Mouse (Mus musculus) olfactory bulb, adult 2 months (tissue): ENCODE data around the gene Arf6. TPM values are rescaled to one million over a fixed set of nuclear protein-coding genes. Genes with fewer than 3 reads are reported as not detected.

Source experiments
- H3K27ac ChIP-seq: fragments of 200-500 bp; 2 replicates; pipeline ENCODE4 v1.5.1; 2012; ENCODE audit warnings: low read depth, low read length; ENCODE audit not compliant: insufficient read depth
- H3K4me1 ChIP-seq: fragments of 200-500 bp; 2 replicates; pipeline ENCODE4 v1.6.1; 2012; ENCODE audit warnings: low read length; ENCODE audit not compliant: control insufficient read depth, insufficient read depth
- H3K4me3 ChIP-seq: fragments of 200-500 bp; 2 replicates; pipeline ENCODE4 v1.5.1; 2012; ENCODE audit warnings: mild to moderate bottlenecking, low read depth, low read length, moderate library complexity; ENCODE audit not compliant: insufficient read depth
- CTCF ChIP-seq: fragments of 200-500 bp; IDR thresholded peaks from 2 replicates; pipeline ENCODE4 v1.5.1; 2012; ENCODE audit warnings: low read depth, mild to moderate bottlenecking, low read length, moderate library complexity; ENCODE audit not compliant: insufficient read depth
- POLR2A ChIP-seq: fragments of 200-500 bp; IDR thresholded peaks from 2 replicates; pipeline ENCODE4 v1.6.1; 2012; ENCODE audit warnings: mild to moderate bottlenecking, low read depth, low read length, moderate library complexity; ENCODE audit not compliant: insufficient read depth
- WGBS: fragments of 180-500 bp; shearing (Covaris S2); methylation state at CpG from one replicate; pipeline ENCODE4 v1.1.7; 2018; 5-methylcytosine and 5-hydroxymethylcytosine counted together
- polyA plus RNA-seq: library from polyadenylated mRNA; stranded (reverse); fragments of >200 nt; gene quantifications from 2 replicates; pipeline ENCODE4 v1.2.4, GENCODE M21; 2012; ENCODE audit warnings: low replicate concordance; ENCODE audit not compliant: missing spikeins, insufficient read depth, insufficient read length

Arf6 gene
- polyA plus RNA-seq, result 607 TPM in 1 of 2 replicates, not detected in the other

DNA sequence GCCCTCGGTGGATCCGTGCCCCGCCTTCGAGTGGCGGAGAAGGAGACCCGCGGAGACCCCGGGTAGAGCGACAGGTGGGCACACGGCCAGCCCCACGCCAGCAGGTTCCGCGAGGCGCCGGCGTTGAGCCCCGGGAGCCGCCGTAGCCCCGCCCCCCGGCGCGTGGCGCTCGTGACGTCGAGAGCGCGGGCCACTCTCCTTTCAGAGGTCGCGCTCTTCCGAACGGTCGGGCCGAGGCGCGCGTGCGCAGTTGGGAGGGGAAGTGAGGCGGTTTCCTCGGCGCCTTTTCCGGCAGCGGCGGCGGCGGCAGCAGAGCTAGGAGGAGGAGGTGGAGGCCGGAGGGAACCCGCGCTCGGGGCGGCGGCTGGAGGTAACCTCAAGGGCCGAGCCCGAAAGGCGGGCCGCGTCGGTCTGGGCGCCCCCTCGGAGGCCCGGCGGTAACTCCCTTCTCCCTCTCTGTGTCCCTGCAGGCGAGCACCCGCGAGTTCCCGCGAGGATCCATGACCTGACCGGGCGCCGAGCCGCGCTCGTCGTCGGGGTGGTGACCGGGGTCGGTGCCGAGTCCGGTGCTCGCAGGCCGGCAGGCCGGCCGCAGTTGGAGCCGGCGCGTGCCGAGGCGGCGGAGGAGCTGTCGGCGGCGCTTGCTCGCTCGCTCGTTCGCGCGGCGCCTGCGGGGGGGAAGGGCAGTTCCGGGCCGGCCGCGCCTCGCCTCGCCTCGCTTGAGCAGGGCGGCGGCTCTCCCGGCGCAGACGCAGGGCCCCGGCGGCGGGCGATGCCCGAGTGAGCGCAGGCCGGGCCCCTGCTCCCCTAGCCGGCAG lies at the start of gene Arf6, which contains the start of gene Gm9887:
Gene Arf6 (plus strand): TSS at position 297 of the 818 bp plus-strand sequence.
Gene Gm9887 (minus strand): TSS at position 605 of the 818 bp plus-strand sequence.
- TF ChIP-seq CTCF (no peak), POLR2A (peak; percentile 62)
- H3K27ac ChIP-seq, result peak within 1 kb of the TSS; percentile 62
- H3K4me3 ChIP-seq, result peak within 1 kb of the TSS; percentile 67

GRCm38 (mm10) chr12:69331187-69331586 lies 40.8 kb upstream of the Arf6 start:
- no peak for TF ChIP-seq CTCF
- TF ChIP-seq POLR2A, result no peak
- no peak overlapping the region for H3K27ac ChIP-seq
- WGBS, result 90% methylated on average over 3 of the region's 3 CpGs

More for the DNA sequence above, at the start of gene Arf6, which contains the start of gene Gm9887:
- peaks cover 13% of the 10 kb centered on the region for H3K4me1 ChIP-seq
- under 1% methylated on average over 121 of the region's 121 CpGs for WGBS

GRCm38 (mm10) chr12:69332147-69332546 lies 39.8 kb upstream of the Arf6 start:
- no peak for TF ChIP-seq POLR2A
- no peaks in the 10 kb centered on the region for H3K4me1 ChIP-seq
- no peak overlapping the region for H3K27ac ChIP-seq
- no peak overlapping the region for H3K4me3 ChIP-seq
- 91% methylated on average over 1 of the region's 1 CpGs for WGBS

More at GRCm38 (mm10) chr12:69331187-69331586, 40.8 kb upstream of the Arf6 start:
- no peaks in the 10 kb centered on the region for H3K4me1 ChIP-seq
- H3K4me3 ChIP-seq, result no peak overlapping the region

GRCm38 (mm10) chr12:69333547-69333946 lies 38.4 kb upstream of the Arf6 start:
- Histone ChIP-seq H3K4me1 (no peaks in the 10 kb centered on the region), H3K27ac (no peak overlapping the region), H3K4me3 (no peak overlapping the region)
- 83% methylated on average over 2 of the region's 2 CpGs for WGBS
- TF ChIP-seq CTCF (no peak), POLR2A (no peak)

DNA sequence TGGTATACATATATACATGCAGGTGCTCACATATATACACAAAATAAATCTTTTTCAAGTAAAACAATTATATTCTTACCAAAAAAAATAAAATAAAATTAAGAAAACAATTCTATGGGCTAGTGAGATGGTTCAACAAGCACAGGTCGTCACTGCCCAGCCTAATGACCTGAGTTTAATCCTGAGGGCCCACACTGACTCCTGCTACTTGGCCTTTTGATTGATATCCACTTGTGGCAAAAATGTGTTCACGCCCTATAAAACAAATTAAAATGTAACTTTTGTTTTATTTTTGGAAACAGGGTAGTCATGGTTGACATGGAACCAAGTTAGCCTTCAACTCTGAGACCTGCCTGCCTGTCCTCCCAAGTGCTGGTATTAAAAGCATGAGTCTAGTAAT lies 22.0 kb upstream of the Arf6 start:
- Histone ChIP-seq H3K27ac (no peak overlapping the region), H3K4me3 (no peak overlapping the region), H3K4me1 (no peaks in the 10 kb centered on the region)
- 82% methylated on average over 2 of the region's 2 CpGs for WGBS
- TF ChIP-seq CTCF (no peak), POLR2A (no peak)

DNA sequence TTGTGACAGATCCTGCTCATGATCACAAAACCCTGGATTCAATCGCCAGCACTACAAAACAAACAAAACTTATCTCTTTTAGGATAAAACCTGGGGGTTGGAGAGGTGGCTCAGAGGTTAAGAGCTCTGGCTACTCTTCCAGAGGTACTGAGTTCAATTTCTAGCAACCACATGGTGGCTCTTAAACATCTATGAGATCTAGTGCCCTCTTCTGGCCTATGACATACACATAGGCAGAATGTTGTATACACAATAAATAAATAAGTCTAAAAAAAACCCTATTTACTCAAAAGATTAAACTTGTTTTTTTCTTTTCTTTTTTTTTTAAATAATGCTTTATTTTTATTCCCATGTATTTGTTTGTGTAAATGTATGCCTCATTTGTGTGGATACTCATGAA lies 20.3 kb upstream of the Arf6 start:
- Histone ChIP-seq H3K27ac (no peak overlapping the region), H3K4me3 (no peak overlapping the region), H3K4me1 (no peaks in the 10 kb centered on the region)
- 86% methylated on average over 1 of the region's 1 CpGs for WGBS
- TF ChIP-seq CTCF, result no peak
- no peak for TF ChIP-seq POLR2A

DNA sequence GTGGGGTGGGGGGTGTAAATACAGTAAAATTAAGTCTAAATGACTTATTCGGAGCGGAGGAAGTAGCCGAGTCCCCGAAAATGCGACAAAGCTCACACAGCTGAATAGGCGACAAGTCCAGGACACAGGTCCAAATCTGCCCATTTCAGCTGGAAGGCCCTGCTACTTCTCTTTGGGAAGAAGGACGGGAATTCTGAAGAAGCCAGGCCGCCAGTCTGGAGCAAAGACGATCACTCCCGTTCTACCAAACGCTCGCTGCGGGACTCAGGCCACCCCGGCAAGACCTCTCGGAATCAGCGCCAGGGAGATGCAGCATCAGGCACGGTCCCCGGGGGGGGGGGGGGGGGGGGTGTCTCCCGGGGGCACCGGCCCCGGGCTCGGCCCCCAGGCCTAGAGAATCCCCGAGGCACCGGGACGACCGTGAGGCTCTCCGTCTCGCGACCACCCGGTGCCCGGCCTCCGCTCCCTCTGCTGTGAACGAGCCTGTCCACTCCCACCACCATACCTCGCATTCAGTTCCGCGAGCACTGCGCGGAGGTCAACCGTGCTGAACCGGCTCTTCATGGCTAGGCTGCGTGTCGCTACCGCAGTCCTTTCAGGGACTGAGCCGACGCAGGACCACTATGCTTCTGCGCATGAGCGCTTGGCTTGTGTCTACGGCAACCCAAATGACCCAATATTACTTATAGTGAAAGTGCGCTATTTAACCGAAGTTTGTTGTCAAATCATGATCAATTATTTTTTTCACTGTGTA lies 15.2 kb upstream of the Arf6 start, which contains the start of gene Nemf:
Gene Nemf (minus strand): TSS at position 620 of the 754 bp plus-strand sequence.
- WGBS, result under 1% methylated on average over 46 of the region's 50 CpGs
- TF ChIP-seq POLR2A (peak; percentile 64; the same call in 1 of the 2 replicates), CTCF (no peak)
- Histone ChIP-seq H3K4me3 (peak within 1 kb of the TSS; percentile 82), H3K4me1 (no peaks in the 10 kb centered on the region), H3K27ac (no peak within 1 kb of the TSS)

DNA sequence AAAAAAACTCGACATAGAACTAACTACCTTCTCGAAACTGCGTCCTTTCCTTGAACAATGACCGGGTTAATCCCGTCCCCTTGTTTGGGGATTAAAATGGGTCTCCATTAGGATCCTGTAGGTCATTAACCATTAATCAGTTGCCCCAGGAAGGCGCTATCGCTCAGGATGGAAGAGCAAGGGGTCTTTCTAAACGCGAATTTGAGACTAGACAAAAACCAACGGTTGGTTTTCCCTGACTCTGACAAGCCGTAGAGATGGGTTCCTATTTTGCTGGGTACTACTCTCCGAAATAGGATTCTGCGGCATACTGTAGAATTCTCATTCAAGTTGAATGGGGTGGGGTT lies 14.7 kb upstream of the Arf6 start:
- H3K27ac ChIP-seq, result no peak overlapping the region
- WGBS, result 4% methylated on average over 13 of the region's 13 CpGs
- H3K4me3 ChIP-seq, result peak overlapping the region; percentile 34
- TF ChIP-seq CTCF, result no peak
- TF ChIP-seq POLR2A, result no peak
- H3K4me1 ChIP-seq, result no peaks in the 10 kb centered on the region

DNA sequence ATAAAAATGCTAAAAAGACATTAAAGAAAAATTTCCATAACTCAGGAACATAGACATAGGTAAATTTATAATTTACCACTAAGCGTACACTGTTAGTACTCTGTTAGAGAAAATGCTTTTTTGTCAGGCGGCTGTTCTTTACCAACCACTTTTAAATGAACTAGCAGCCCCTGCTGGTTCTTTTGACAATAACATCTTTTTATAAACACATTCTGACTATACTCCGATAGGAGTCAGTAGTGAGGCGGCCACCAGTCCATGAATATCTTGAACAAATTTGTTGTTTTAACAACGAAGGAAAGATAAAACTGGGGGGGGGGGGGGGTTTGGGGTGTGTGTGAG lies 11.3 kb upstream of the Arf6 start:
- Histone ChIP-seq H3K4me1 (peaks cover 3% of the 10 kb centered on the region; the same call in 1 of the 2 replicates), H3K27ac (no peak overlapping the region), H3K4me3 (no peak overlapping the region)
- WGBS, result 9% methylated on average over 5 of the region's 5 CpGs
- TF ChIP-seq POLR2A (no peak), CTCF (no peak)
